Mouse (Mus musculus): ENCODE measurements around the gene Becn1.
A peak's percentile ranks its signal among the peaks of the same experiment; 100 is the strongest.
"Not testable (repeated sequence)": the region's sequence is repeated elsewhere in the genome, so short reads cannot be mapped to it uniquely, and the experiment has no call there.

The Becn1 gene

DNA sequence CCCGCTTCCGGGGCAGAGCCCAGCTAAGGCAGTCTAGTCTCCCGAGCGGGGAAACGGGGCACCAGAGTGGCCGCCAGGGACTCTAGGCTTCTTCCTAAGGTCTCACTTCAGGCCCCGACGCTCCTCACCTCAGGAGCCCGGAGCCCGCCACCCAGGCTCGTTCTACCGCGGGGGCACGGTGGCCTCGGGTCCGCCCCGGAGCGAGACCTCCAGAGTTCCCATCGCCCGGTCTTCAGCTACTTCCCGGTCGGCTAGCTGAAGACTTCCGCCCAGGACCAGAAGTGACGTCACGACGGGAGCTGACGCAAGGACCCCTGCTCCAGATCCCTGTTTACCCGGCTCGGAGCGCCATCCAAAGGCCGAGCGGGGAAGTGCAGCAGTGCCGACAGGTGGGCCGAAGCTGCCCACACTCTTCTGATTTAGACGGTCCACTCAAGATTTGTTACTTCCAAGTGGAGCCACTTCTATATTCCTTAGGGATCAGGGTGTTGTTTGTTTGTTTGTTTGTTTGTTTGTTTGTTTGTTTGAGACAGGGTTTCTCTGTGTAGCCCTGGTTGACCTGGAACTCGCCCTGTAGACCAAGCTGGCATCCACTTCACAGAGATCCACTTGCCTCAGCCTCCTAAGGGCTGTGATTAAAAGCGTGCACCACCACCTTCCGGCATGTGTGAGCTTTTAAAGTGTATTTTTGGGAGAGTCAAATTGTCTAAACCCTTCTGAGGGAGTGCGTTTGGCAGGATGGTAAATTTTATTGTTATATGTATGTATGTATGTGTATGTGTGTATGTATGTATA is at the start of gene Becn1:
Gene Becn1 (minus strand): TSS at position 283 of the 795 bp plus-strand sequence.
- peak; percentile 92 to 93 for DNase-seq (ENCODE audit: low spot score in 2 of 2)

DNA sequence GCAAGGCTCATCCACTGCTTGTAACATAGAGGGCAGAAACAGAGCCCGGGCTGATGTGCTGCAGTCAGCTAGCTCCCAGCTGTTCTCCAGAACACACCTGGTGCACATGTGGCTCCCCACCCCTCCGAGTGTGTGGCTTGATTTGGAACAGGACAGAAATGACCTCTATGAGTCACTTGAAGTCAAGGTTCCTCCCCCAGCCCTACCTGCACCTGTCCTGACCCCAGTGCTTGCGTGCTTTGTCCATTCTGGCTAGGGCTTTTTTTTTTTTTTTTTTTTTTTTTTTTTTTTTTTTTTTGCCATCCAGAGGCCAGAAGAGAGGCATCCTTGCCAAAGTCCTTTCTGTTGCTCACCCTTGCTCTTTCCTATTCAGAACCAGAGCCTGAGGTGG is 49.6 kb upstream of the Becn1 start:
- no peak for DNase-seq (ENCODE audit: low spot score in 2 of 2)

DNA sequence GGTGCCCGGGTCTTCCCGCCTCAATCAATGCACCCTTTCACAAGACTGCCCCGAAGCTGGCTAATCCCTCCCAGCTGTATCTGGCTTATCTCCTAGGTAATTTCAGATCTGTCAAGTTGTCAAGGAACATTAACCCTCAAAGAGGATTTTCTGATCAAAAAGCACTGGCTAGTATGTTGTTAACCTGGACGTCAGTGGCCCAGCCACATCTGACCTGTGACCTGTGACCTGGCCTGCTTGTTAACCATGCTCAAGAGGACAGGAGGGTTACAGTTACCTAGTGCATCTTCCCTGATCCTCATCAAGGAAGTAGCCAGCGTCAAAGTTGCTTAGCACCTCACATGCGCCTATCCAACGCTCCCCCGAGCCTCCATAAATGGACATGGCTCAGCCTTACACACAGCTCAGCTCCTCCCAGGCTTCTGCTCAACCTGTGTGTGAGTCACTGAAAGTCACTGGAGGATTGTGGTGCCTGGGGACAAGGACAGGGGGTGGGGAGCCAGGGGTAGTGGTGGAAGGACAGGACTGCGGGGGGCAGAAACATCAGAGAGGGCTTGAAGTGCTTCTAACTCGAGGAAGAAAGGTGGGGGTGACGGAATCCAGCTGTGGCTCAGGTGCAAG is 49.1 kb upstream of the Becn1 start:
- no peak for DNase-seq (ENCODE audit: low spot score in 2 of 2)

DNA sequence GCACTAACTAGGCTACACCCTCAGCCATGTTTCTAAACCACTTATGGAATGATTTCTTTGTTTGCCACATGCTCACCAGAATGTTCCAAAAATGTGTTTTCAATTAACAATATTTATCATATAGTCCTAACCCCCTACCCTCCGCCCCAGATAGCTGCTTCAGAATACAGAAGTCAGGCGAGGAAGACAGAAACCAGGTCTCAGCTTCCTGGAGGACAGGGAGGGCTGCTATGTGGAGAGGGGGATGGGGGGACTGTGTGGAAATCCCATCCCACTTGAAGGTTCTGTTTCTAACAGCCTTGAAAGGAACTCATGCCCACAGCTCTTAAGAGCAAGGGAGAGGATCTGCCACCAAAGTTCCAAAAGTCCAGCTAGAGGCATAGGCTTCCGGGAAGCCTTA is 47.1 kb upstream of the Becn1 start:
- no peak for DNase-seq (ENCODE audit: low spot score in 2 of 2)

DNA sequence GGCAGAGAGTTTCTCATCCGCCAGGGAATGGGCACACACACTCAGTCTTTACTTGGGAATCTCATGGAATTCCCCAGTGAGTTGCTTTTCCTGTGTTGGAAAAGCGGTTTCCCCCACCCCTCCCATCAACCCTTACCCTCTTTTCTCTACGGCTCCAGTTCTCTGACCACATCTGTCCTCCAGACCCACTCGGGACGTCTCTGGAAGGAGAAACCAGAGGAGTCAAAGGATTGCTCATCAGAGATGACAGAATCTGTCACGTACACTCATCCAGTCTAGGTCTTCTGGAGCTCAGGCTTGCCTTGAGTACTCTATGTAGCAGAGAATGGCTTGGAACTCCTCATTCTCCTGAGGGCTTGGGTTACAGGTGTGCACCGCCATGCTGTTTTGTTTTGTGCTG is 46.7 kb upstream of the Becn1 start:
- no peak for DNase-seq (ENCODE audit: low spot score in 2 of 2)

DNA sequence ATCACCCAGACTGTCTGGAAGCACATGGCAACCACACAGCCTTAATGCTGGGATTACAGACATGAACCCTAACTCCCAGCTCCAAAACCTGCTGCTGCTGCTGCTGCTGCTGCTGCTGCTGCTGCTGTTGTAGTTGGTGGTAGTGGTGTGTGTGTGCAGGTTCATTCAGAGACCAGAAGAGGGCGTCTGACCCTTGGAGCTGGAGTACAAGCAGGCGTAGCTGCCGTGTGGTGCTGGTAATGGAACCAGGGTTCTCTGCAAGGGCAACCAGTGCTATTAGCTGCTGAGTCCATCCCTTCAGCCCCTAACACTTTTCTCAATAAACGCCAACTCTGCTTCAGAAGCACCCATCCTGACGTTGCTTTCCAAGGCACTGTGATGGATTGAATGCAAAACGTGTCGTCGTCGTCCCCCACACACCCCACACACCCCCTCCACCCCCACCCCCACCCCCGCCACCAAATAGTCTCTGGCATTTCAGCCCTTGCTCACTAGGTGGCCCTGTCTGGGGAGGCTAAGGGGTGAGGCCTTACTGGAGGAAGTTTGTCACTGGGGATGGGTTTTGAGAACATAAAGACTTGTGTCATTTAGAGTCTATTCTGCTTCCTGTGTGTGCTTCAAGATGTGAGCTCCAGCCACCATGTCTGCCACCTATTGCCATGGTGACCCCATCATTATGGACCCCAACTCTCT is 45.1 kb upstream of the Becn1 start:
- no peak for DNase-seq (ENCODE audit: low spot score in 2 of 2)

DNA sequence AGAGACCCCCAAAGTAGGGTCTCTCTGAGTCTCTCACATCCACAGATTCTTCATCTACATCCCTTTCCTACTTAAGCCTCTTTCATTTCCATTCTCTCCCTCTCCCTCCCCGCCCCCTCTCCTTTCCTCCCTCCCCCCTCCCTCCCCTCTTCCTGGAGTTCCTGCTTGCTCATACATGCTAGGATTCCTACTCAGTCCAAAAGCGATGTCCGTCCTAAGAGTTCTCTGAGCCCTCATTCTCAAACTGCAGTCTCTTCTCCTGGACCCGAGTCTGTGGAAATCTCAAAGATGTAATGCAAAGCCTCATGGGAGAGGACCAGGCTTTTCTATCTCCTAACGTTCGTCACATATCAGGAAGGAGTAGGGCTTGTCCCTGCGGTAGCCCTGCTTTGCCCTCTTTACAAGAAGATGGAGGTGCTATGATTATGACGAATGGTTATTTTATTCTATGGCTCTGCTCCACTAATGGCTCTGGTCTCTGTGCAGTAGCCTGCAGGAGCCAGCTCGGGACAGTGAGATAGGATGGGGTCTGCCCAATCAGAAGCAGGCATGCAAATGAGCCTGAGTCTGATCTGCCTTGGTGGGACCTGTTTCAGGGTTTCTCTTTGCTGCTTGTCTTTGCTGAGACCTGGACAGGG is 36.2 kb upstream of the Becn1 start:
- DNase-seq (ENCODE audit: low spot score in 2 of 2), result no peak

DNA sequence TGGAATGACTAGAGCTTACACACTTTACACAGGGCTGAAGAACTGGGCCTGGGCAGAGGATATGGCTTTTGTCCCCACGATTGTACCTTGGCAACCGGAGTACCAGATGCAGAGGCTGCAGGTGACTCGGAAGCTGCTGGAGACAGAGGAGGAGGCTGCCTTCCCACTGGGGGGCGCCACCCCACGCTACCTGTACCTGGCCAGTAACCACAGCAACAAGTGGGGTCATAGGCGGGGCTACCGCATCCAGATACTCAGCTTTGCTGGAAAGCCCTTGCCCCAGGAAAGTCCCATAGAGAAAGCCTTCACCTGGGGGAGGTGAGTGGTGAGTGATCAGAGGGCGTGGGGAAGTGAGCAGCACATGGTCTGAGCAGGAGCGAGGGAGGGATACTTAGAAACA is 33.6 kb upstream of the Becn1 start:
- DNase-seq (ENCODE audit: low spot score in 2 of 2), result no peak

DNA sequence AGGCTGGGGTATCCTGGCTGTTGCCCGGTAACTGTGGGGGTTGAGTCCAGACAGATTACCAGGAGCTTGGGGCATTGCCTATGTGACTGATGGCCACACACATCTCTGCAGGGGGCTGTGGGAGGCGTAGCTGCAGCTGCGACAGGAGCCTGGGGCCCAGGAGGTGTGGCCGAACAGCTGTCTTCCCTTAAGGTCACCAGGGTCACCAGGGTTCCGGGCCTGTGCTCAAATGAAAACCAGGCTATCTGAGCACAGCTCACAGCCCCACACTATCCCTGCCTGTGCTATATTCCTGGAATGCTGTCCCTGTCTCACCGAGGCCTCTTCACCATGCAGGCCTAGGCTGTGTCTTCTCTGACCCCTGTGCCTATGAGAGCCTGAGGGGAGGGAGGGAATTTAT is 32.4 kb upstream of the Becn1 start:
- no peak for DNase-seq (ENCODE audit: low spot score in 2 of 2)

DNA sequence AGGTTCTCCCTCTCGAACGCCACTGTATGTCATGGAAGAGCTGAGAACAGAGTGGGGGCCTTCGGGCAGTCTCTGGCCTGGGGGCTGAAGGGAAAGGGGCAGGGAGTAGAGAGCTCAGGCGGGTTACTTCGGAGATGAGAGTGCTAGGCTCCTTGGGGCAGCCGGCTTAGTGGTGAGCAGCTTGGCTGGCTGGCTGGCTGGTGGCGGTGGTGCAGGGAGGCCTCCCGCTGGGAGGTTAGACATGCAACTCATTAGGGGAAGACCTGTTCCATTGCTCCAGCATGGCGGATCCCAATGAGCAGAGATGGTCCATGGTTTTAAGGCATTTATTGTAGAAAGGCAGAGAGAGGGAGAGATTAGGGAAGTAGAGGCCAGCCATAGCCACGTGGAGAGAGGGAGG is 31.9 kb upstream of the Becn1 start:
- no peak for DNase-seq (ENCODE audit: low spot score in 2 of 2)

DNA sequence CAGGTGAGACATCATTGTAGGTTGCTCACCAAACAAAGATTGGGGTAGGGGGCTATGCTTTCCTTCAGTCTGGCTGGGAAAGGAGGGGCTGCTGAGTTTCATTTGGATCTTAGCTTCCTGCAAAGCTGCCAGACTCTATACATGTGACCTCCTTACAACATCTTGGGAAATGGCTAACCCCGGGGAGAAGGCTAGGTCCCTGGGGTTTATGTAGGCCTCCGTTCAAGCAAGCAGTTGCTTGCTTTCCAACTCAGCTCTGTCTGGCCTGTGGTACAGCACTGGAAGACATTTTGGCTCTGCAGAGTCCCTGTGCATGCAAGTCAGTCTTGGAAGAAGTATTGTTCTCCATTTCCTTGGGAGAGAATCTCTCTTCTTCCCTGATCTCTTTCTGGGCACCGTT is 30.5 kb upstream of the Becn1 start:
- DNase-seq (ENCODE audit: low spot score in 2 of 2), result no peak

DNA sequence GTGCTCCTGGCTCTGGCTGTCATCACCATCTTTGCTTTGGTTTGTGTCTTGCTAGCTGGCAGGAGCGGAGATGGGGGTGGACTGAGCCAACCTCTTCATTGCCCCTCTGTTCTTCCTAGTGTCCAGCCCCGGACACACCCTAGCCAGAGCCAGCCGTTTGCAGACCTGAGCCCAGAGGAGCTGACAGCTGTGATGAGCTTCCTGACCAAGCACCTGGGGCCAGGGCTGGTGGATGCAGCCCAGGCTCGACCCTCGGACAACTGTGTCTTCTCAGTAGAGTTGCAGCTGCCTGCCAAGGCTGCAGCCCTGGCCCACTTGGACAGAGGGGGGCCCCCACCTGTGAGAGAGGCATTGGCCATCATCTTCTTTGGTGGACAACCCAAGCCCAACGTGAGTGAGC is 28.9 kb upstream of the Becn1 start:
- DNase-seq (ENCODE audit: low spot score in 2 of 2), result not testable (repeated sequence)

DNA sequence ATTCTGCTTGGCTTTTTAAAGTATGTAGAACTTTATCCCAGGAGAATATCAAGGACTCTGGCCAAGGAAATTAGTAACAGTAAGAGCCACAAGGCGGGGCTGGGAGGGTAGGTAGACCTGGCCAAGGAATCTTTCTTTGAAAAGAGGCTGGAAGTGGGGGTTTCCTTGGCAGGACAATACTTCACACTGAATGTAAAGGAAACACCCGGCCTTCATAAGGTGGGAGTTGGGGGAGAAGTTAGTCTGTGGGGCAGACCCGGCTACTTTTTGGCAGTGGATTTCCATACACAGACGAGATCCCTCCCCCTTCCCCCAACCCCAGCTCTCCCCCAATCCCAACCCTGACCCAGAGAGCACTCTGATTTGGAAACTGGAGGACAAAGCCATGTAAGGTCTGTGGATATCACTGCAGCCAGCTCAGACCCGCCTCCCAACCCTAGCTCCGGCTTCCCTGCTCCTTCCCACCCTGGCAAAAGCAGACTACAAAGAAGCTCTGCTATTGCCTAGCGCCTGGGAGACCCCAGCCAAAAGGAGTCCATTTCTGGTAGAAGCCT is 28.4 kb upstream of the Becn1 start, which contains the start of gene Aoc3:
Gene Aoc3 (plus strand): TSS at position 235 of the 554 bp plus-strand sequence.
- DNase-seq (ENCODE audit: low spot score in 2 of 2), result no peak

DNA sequence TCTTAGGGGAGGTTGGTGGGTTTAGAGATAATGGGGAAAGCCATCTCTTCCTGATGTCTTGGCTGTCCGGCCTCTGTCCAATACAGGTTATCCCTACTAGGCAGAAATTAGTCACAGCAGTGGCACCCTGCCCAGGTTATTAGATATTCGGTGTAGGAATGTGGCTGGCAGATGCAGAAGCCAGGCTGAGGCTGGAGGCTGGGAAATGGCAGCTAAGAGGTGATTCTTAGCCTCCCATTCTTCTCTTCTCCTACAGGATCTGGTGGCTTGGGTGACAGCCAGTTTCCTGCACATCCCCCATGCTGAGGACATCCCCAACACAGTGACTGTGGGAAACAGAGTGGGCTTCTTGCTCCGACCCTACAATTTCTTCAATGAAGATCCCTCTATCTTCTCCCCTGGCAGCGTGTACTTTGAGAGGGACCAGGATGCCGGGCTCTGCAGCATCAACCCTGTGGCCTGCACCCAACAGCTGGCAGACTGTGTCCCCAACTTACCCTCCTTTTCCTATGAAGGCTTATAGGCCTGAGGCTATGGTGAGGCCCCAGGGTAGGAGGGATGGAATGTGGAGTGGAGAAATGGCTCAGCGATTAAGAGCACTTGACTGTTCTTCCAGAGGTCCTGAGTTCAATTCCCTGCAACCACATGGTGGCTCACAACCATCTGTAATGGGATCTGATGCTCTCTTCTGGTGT is 27.0 kb upstream of the Becn1 start:
- DNase-seq (ENCODE audit: low spot score in 2 of 2), result peak in 1 of 2 experiments; percentile 22

DNA sequence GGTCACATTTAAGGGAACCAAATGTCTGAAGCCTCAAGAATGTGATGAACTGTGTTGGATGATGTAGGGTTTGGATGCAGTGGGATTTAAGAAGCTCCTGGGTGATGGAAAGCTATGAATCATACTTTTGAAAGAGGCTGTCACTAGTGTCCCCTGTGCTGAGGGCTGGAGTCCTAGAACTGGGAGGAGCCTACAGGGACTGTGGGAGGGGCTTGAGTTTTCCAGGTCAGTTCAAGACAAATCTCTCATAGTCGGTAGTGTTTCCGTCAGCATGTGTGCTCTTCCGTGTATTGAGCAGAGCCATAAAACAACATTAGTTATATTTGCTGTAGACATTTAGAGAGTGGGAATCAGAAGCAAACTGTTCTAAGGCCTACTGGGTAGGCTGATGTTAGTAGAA is 25.2 kb upstream of the Becn1 start:
- no peak for DNase-seq (ENCODE audit: low spot score in 2 of 2)

DNA sequence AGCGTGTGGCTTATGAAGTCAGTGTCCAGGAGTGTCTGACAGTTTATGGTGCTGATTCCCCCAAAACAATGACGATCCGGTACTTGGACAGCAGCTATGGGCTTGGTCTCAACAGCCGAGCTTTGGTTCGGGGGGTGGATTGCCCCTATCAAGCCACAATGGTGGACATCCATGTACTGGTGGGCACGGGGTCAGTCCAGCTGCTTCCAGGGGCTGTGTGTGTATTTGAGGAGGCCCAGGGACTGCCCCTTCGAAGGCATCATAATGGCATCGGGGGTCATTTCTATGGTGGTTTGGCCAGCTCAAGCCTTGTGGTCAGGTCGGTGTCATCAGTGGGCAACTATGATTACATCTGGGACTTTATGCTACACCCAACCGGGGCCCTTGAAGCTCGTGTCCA is 24.1 kb upstream of the Becn1 start:
- no peak for DNase-seq (ENCODE audit: low spot score in 2 of 2)

DNA sequence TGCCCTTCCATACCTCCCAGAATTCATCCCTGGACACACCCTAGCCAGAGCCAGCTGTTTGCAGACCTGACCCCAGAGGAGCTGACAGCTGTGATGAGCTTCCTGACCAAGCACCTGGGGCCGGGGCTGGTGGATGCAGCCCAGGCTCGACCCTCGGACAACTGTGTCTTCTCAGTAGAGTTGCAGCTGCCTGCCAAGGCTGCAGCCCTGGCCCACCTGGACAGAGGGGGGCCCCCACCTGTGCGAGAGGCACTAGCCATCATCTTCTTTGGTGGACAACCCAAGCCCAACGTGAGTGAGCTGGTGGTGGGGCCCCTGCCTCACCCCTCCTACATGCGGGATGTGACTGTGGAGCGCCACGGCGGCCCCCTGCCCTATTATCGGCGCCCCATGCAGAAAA is 23.1 kb upstream of the Becn1 start:
- DNase-seq (ENCODE audit: low spot score in 2 of 2), result not testable (repeated sequence)

DNA sequence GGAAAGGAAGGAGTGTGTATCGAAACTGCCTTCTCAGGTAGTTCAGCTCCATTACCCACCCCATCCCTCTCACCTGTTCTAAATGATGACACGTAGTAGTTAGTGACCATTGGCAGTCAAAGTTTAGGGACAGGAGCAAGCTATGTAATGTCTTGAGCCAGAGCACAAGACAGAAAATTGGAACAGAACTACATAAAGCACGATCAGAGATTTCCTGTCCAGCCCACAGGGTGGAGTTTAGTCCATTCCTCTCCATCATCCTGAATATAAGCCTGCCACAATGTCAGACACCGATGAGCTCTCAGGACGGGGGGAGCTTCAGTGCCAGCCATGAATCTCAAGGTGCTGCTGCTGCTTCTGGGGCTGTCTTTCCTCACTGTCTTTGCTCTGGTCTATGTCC is 22.7 kb upstream of the Becn1 start, which contains the start of gene Aoc2:
Gene Aoc2 (plus strand): TSS at position 301 of the 400 bp plus-strand sequence.
- DNase-seq (ENCODE audit: low spot score in 2 of 2), result no peak

DNA sequence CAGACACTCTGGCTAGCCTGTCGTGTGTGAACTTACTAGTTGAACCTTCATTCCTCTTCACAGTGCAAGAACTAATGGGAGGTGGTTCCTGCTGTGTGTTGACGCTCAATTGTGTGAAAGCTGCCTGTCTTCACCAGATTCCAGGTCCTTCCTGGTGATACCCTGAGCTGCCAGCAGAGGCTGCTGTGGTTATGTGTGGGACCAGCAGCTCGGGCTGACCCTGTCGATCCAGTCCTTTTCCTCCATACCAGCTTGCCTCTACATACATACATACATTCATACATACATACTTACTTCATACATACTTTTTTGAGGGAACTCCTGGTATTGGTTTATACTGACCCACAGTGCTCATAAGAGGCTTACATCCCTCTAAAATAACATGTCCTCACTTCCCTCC is 21.5 kb upstream of the Becn1 start:
- DNase-seq (ENCODE audit: low spot score in 2 of 2), result peak; percentile 59 to 61

DNA sequence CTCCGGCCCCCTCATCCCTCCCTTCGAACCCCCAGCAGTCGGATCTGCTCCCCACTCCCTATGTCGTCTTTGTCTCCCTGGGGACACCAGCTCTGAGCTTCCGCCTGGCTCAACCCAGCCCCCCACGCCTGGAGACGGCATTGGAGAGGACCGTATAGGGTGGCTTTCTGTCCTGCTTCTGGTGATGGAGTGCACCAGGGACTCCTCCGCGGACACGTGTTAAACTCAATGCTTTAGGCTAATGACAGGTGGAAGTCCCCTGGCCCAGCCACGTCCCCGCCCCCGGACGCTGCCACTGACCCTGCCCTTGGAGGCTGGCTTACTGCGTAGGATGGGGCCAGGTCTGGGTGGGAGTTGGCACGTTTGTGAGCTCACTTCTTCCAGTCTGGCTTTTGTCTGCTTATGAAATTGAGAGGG is 14.4 kb upstream of the Becn1 start:
- DNase-seq (ENCODE audit: low spot score in 2 of 2), result no peak
